In the genomic region with DNA sequence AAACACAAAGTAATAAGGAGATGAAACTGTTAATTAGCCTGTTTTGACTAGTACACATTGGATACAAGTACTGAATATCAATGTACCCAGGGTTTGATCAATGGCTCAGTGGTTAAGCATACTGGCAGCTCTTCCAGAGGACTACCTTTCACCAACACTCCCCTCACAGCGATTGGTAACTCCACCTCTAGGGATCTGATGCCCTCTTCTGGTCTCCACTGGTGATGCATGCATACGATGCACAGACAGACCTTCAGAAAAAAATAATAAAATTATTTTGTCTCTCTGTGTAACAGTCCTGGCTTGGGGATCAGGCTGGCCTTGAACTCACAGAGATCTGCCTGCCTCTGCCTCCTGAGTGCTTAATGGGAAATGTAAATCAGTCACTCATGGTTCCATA, we compare ENCODE assay signal across 8 mouse cellular contexts.
A peak's percentile ranks its signal among the peaks of the same experiment; 100 is the strongest.
DNase-seq lines count a peak whose midpoint lies in the region.

No protein-coding gene starts in this region.

- peak; percentile 20 for DNase-seq in embryo, embryonic 10 days (ENCODE audit: low spot score)
- DNase-seq in embryo, embryonic 9.5 days (ENCODE audit: extremely low spot score), result no peak
- peak; percentile 16 to 63 for DNase-seq in spleen, postnatal 4 days (ENCODE audit: low spot score in 2 of 2)
- no peak for DNase-seq in spleen, adult 12 weeks (ENCODE audit: low spot score)
- DNase-seq in kidney, postnatal 14 days, result peak; percentile 33
- DNase-seq in retina, postnatal 1 day, result peak; percentile 31
- DNase-seq in cerebellum, adult 9-10 months, result no peak
- DNase-seq in c-Kit-positive CD71-positive TER-119-positive erythroid progenitor cells, embryonic 14.5 days (ENCODE audit: low spot score), result no peak

Comparison
In these comparisons a context has a peak if more than half of its experiments do, and no peak if none do; other contexts are left out.
1. DNase-seq: peak in embryo, embryonic 10 days (single experiment), spleen, postnatal 4 days (2 of 2), kidney, postnatal 14 days (single experiment) and retina, postnatal 1 day (single experiment); none in embryo, embryonic 9.5 days (single experiment), spleen, adult 12 weeks (single experiment), cerebellum, adult 9-10 months (single experiment) and c-Kit-positive CD71-positive TER-119-positive erythroid progenitor cells, embryonic 14.5 days (single experiment).